Mouse (Mus musculus): ENCODE measurements around the gene Fzd7.

DNA sequence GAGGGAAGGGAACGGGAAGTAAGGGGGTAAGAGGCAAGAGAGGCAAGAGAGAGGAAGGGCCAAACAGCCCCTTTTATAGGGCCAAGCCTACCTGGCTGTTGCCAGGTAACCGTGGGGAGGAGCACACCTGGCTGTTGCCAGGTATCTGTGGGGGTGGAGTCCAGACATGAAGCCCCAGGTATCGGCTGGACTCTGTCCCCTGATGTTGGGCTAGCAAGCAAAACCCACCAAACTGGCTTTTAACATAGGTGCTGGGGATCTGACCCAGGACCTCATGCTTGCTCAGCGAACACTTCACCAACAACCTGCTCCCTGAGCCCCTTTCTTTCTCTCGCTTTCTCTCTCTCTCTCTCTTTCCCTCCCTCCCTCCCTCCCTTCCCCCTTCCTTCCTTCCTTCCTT is 37.0 kb upstream of the Fzd7 start:
- TF ChIP-seq CTCF (conservative IDR thresholded peaks at IDR 0.05; ENCODE audit: insufficient read depth, insufficient read length, low read depth, low read length) = no peak
- TF ChIP-seq POLR2A (IDR thresholded peaks at IDR 0.05; ENCODE audit: low read depth, low read length) = no peak
